Mouse (Mus musculus) bone marrow, adult 2 months (tissue): ENCODE data around the gene Taf6l. TPM values are rescaled to one million over a fixed set of nuclear protein-coding genes. Genes with fewer than 3 reads are reported as not detected.

Experiments
- H3K27ac ChIP-seq: fragments of 200-500 bp; 2 replicates; pipeline ENCODE4 v1.5.1; 2012; ENCODE audit warnings: low read depth, mild to moderate bottlenecking, control low read depth, inconsistent platforms, low read length; ENCODE audit not compliant: control insufficient read depth, poor library complexity, insufficient read depth
- H3K4me1 ChIP-seq: fragments of 200-500 bp; 2 replicates; pipeline ENCODE4 v1.6.1; 2011; ENCODE audit warnings: low read length; ENCODE audit not compliant: control insufficient read depth, insufficient read depth
- H3K4me3 ChIP-seq: fragments of 200-500 bp; replicated peaks from 2 replicates; pipeline ENCODE3; 2011; ENCODE audit warnings: mild to moderate bottlenecking, low read depth, low read length, control low read depth; ENCODE audit not compliant: control insufficient read depth
- CTCF ChIP-seq: fragments of 200-500 bp; IDR thresholded peaks from 2 replicates; pipeline ENCODE4 v1.5.1; 2011; ENCODE audit warnings: low read length, control low read depth; ENCODE audit not compliant: control insufficient read depth, insufficient read depth
- POLR2A ChIP-seq: fragments of 200-500 bp; IDR thresholded peaks from 2 replicates; pipeline ENCODE4 v1.6.1; 2011; ENCODE audit warnings: low read depth, mild to moderate bottlenecking, control low read depth, low read length, borderline replicate concordance; ENCODE audit not compliant: control insufficient read depth
- WGBS: fragments of 180-500 bp; shearing (Covaris S2); methylation state at CpG from one replicate; pipeline ENCODE4 v1.1.7; 2018; 5-methylcytosine and 5-hydroxymethylcytosine counted together
- polyA plus RNA-seq: library from polyadenylated mRNA; stranded (reverse); fragments of >200 nt; gene quantifications from 2 replicates; pipeline ENCODE4 v1.2.4, GENCODE M21; 2011; ENCODE audit warnings: low replicate concordance; ENCODE audit not compliant: missing spikeins, insufficient read depth, insufficient read length

Gene Taf6l
- polyA plus RNA-seq, 1 experiment: 14.7 TPM

DNA sequence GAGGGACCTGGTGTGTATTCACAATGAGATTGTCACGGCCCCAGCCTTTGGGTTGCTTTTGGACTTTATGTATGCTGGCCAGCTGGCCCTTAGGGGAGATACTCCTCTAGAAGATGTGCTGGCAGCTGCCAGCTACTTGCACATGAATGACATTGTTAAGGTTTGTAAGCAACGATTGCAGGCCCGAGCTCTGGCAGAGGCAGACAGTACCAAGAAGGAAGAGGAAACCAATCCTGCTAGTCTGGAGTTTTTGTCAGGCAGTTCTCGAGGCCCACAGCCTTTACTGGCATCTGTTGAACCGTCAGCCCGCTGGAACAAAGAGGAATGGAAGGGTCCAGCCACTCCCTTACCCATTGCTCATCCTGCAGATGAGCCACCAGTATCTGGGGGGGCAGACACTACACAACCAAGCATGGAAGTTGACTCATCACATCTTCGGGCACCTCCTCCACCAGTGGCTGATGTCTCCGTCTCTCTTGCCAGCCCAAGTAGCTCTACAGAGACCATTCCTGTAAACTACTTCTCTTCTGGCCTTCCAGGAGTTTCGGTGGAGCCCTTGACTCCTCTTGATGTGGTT lies 17.1 kb upstream of the Taf6l start:
- Histone ChIP-seq H3K4me1 (peaks cover 2% of the 10 kb centered on the region; the same call in 1 of the 2 replicates), H3K27ac (no peak overlapping the region), H3K4me3 (no peak overlapping the region)
- 70% methylated on average over 9 of the region's 9 CpGs for WGBS
- no peak for TF ChIP-seq CTCF
- no peak for TF ChIP-seq POLR2A

DNA sequence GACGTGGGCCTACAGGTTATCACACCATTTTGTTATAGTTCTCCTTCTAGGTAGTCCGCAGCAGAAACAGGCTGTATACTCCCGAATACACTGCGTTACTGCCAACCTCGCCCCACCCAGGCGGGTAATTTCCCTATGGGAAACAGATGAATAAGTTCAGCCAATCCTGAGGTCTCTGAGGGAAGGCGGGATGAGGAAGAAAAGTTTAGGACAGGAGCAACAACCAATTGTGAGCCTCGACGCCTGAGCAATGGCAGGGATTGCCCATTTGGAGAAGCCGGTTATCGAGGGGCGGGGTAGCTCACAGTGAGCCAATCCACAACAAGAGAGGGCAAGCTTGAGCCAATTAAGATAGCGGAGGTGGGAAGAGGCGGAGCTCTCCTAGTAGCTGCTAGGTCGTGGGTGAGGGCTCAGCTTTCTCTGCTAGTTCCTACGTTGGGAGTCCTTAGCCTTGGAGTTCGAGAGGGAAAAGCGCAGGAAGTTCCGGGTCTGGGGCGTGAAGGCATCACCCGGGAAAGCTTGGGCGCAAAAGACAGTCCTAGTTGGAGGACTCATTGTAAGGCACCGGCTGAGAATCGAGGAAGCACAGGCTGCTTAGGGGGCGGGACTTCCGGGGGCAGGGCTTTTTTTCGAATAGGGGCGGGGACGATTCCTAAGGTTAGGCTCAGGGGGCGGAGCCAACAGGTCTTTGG lies 16.1 kb upstream of the Taf6l start, which contains the start of gene Zbtb3:
Gene Zbtb3, plus strand, starts transcription at position 426 of the 692 bp plus-strand sequence.
- Histone ChIP-seq H3K4me1 (peaks cover 2% of the 10 kb centered on the region; the same call in 1 of the 2 replicates), H3K4me3 (peak within 1 kb of the TSS; percentile 87), H3K27ac (peak within 1 kb of the TSS; percentile 39)
- TF ChIP-seq CTCF (no peak), POLR2A (no peak)
- WGBS: 1% methylated on average over 30 of the region's 30 CpGs

- Histone ChIP-seq H3K27ac (no peak overlapping the region), H3K4me1 (0 out of 2 replicates have a peak, but pooled peaks cover under 1% of the 10 kb centered on the region), H3K4me3 (no peak overlapping the region)
- TF ChIP-seq CTCF (no peak), POLR2A (no peak)
These were observed 12.7 kb upstream of the Taf6l start for GRCm38 (mm10) chr19:8798947-8799315.

DNA sequence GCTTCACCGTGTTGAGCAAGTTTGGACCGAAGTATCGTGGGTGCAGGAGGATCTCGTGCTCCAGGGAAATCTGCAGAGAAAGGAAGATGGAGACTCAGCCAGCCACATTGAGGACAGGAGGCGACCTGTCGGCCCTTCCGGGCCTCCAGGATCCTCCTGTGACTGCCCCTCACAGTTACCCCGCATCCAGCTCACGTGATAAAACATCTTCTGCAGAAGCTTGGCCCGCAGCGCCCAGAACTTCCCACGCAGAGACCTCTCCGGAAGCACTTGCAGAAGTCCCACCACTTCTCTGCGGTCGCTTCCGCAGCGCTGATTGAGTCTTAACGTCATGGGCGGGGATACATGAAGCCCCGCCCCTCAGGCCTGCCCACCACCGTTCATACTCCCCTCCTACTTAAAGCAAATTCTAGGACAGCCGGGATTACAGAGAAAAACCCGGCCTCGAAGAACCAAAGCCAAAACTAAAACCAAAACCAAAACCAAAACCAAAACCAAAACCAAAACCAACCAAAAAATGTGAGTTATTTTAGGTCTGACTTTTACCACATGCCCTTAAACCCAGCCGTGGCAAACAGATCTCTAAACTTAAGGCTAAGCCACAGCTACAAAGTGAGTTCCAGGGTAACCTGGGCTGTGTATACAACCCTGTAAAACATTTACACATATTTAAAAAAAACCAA lies 12.2 kb upstream of the Taf6l start, which contains the start of gene Polr2g:
Gene Polr2g, minus strand, starts transcription at position 314 of the 683 bp plus-strand sequence.
- WGBS: under 1% methylated on average over 25 of the region's 25 CpGs
- Histone ChIP-seq H3K27ac (peak within 1 kb of the TSS; percentile 45), H3K4me1 (no peaks in the 10 kb centered on the region), H3K4me3 (peak within 1 kb of the TSS; percentile 83)
- no peak for TF ChIP-seq CTCF
- peak; percentile 65; the same call in 1 of the 2 replicates for TF ChIP-seq POLR2A

GRCm38 (mm10) chr19:8790171-8790570 lies 4.0 kb upstream of the Taf6l start:
- 73% methylated on average over 7 of the region's 7 CpGs for WGBS
- Histone ChIP-seq H3K27ac (no peak overlapping the region), H3K4me1 (no peaks in the 10 kb centered on the region), H3K4me3 (no peak overlapping the region)
- TF ChIP-seq CTCF (no peak), POLR2A (no peak)

- no peaks in the 10 kb centered on the region for H3K4me1 ChIP-seq
- H3K27ac ChIP-seq: no peak overlapping the region
- WGBS: 83% methylated on average over 1 of the region's 1 CpGs
- H3K4me3 ChIP-seq: no peak overlapping the region
- TF ChIP-seq CTCF (no peak), POLR2A (no peak)
These were observed 3.0 kb upstream of the Taf6l start for GRCm38 (mm10) chr19:8789171-8789570.

- no peak overlapping the region for H3K27ac ChIP-seq
- H3K4me3 ChIP-seq: no peak overlapping the region
- TF ChIP-seq POLR2A: no peak
- no peak for TF ChIP-seq CTCF
- no peaks in the 10 kb centered on the region for H3K4me1 ChIP-seq
- 78% methylated on average over 3 of the region's 3 CpGs for WGBS
These were observed 2.3 kb upstream of the Taf6l start for GRCm38 (mm10) chr19:8788521-8788920.

DNA sequence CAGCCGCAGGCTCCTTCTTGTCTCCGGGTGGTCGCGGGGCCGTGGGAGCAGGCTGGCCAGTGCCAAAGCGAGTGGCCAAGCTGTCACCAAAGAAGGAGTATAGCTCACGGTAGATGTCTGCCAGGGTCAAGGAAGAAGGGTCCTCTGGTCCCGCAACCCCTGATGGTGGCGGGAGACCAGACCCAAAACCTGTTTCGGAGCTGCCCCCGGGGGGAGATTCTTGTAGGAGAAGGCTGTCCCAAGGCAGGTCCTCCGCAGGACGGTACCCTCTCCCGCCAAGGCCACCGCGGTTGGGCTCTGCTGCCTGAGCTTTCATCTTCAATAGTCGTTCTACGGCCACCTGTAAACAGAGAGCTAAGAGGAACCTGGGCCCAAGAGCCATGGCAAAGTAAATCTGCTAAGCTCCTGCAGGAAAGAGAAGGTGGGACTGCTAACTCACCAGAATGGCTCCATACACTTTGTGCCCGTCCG lies 11.2 kb downstream of the Taf6l start:
- Histone ChIP-seq H3K27ac (peak overlapping the region; percentile 98), H3K4me1 (peaks cover 9% of the 10 kb centered on the region; the same call in 1 of the 2 replicates), H3K4me3 (peak overlapping the region; percentile 94)
- WGBS: under 1% methylated on average over 20 of the region's 20 CpGs
- TF ChIP-seq POLR2A (no peak), CTCF (no peak)
